Mouse (Mus musculus) embryonic fibroblast, embryonic 13.5 days (primary cell): Measurements from ENCODE around the gene Cfap100. TPM values are rescaled to one million over a fixed set of nuclear protein-coding genes. Genes with fewer than 3 reads are reported as not detected.
A peak's percentile ranks its signal among the peaks of the same experiment; 100 is the strongest.

Source experiments
- H3K27ac ChIP-seq: 2 replicates; pipeline ENCODE4 v1.5.1; 2012; ENCODE audit warnings: low read length, control low read depth, inconsistent platforms; ENCODE audit not compliant: insufficient read depth
- H3K4me1 ChIP-seq: 2 replicates; pipeline ENCODE4 v1.6.1; 2011; ENCODE audit warnings: low read length; ENCODE audit not compliant: control insufficient read depth, insufficient read depth
- H3K4me3 ChIP-seq: 2 replicates; pipeline ENCODE4 v1.5.1; 2011; ENCODE audit warnings: mild to moderate bottlenecking, control low read depth, low read length; ENCODE audit not compliant: insufficient read depth
- CTCF ChIP-seq: IDR thresholded peaks from 2 replicates; pipeline ENCODE4 v1.5.1; 2011; ENCODE audit warnings: mild to moderate bottlenecking, control low read depth, low read length, moderate library complexity, borderline replicate concordance; ENCODE audit not compliant: insufficient read depth
- POLR2A ChIP-seq: IDR thresholded peaks from 2 replicates; pipeline ENCODE4 v1.6.1; 2011; ENCODE audit warnings: low read depth, mild to moderate bottlenecking, control low read depth, low read length, moderate library complexity
- polyA plus RNA-seq: library from polyadenylated mRNA; stranded (reverse); fragments of >200 nt; gene quantifications from 2 replicates; pipeline ENCODE4 v1.2.4, GENCODE M21; 2011; ENCODE audit warnings: low read depth; ENCODE audit not compliant: missing spikeins, insufficient read length

Gene Cfap100
- polyA plus RNA-seq, 1 experiment: 0.95 TPM

GRCm38 (mm10) chr6:90469041-90469440, 40.4 kb upstream of the Cfap100 start:
- no peak overlapping the region for H3K4me3 ChIP-seq
- no peak overlapping the region for H3K27ac ChIP-seq
- TF ChIP-seq POLR2A: no peak
- TF ChIP-seq CTCF: no peak
- H3K4me1 ChIP-seq: no peaks in the 10 kb centered on the region

- Histone ChIP-seq H3K27ac (no peak overlapping the region), H3K4me3 (no peak overlapping the region), H3K4me1 (no peaks in the 10 kb centered on the region)
- TF ChIP-seq POLR2A (no peak), CTCF (no peak)
Observed at GRCm38 (mm10) chr6:90468216-90468615, 39.6 kb upstream of the Cfap100 start.

GRCm38 (mm10) chr6:90466847-90467410, 38.3 kb upstream of the Cfap100 start:
- H3K4me1 ChIP-seq: no peaks in the 10 kb centered on the region
- TF ChIP-seq POLR2A (no peak), CTCF (no peak)
- H3K27ac ChIP-seq: no peak overlapping the region
- H3K4me3 ChIP-seq: no peak overlapping the region

DNA sequence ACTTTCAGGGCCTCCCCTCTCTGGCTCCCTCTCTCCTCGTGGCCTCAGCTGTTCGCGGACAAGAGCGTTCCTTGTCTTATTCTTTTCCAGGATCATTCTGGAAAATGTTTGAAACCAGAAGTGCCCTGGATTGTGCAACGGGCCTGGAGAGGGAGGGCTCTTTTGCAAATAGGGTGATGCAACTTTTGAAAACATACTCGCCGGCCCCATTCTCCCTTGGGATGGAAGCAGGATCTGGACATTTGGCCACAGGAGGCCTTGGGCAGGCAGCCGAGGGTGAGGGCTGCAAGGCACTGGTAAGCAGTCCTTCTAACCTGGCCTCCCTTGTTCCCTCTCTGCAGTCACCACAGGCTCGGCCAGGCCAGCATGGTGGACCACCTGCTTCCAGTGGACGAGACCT, 37.5 kb upstream of the Cfap100 start:
- no peak overlapping the region for H3K4me3 ChIP-seq
- no peak overlapping the region for H3K27ac ChIP-seq
- no peaks in the 10 kb centered on the region for H3K4me1 ChIP-seq
- TF ChIP-seq POLR2A (no peak), CTCF (no peak)

- Histone ChIP-seq H3K4me3 (no peak overlapping the region), H3K27ac (no peak overlapping the region), H3K4me1 (no peaks in the 10 kb centered on the region)
- no peak for TF ChIP-seq POLR2A
- no peak for TF ChIP-seq CTCF
Observed at GRCm38 (mm10) chr6:90465028-90465640, 36.5 kb upstream of the Cfap100 start.

DNA sequence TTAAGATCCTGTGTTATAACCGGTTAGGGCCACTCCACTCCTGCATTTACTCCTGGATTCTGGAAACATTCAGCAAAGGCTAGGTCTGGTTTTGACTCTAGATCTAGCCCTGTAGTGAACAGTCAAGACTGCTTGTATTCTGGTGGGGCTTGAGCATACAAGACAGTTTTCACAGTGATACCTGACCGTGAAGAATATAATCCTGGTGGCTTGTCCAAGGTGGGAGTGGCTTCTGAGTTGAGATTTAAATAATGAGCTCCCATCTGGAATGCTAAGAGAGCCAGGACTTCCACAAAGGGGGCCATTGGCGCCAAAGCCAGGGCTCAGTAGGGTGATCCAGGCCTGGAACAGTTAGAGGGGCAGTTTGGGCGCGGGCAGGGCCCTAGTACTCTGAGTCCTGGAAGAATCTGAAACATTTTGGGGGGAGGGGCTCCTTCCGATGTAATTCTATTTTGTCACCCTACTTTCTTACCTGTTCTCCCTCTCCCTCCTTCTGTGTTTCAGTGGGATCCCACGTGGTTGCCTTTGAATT, 35.4 kb upstream of the Cfap100 start:
- Histone ChIP-seq H3K4me1 (no peaks in the 10 kb centered on the region), H3K4me3 (no peak overlapping the region), H3K27ac (no peak overlapping the region)
- no peak for TF ChIP-seq CTCF
- no peak for TF ChIP-seq POLR2A

DNA sequence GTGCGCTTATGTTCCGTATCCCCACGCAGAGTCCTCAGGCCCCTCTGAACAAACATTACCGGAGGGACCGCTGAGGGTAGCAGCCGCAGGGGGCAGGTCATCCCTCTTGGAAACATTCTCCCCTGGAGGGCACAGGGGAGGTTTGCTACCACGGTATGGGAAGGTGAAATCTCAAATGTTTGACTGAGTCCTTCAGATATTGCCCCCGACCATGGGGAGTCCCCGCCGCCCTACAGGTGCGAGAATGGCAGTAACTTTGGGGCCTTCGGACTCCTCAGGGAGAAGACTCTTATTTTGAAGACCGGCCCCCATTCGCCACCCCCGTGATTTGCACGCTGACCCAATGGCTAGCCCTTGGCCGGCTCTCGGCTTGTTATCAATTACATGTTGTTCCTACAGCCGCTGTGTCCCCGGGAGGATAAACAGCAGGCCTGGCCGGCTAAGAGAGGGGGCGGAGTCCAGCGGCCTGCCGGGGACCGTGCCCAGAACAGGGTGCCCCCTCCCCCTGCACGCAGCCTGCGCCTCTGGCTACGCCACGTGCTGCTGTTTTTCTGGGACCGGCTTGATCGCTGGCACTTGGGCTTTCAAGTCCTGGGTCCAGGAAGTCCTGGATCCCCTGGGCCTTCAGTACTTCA, 34.7 kb upstream of the Cfap100 start:
- no peaks in the 10 kb centered on the region for H3K4me1 ChIP-seq
- peak overlapping the region; percentile 42 for H3K4me3 ChIP-seq
- TF ChIP-seq POLR2A (no peak), CTCF (no peak)
- no peak overlapping the region for H3K27ac ChIP-seq

DNA sequence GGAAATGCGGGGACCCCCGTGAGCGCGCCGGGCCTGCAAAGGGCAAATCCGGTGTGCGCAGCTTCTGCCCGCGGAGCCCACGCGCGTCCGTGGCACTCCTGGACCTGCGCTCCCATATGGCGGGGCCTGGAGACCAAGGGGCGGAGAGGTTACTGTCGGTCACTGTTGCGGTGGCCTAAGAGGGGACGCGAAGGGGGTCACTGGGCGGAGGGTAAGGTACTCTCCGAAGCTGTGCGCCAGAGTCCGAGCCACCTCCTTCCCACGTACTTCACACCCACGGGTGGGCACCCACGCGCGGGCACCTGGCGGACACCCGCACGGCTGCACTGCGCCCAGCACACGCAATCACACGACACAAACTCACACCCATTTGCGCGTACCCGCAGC, 34.2 kb upstream of the Cfap100 start:
- TF ChIP-seq CTCF: no peak
- no peak for TF ChIP-seq POLR2A
- Histone ChIP-seq H3K27ac (no peak overlapping the region), H3K4me3 (peak overlapping the region; percentile 42), H3K4me1 (no peaks in the 10 kb centered on the region)

DNA sequence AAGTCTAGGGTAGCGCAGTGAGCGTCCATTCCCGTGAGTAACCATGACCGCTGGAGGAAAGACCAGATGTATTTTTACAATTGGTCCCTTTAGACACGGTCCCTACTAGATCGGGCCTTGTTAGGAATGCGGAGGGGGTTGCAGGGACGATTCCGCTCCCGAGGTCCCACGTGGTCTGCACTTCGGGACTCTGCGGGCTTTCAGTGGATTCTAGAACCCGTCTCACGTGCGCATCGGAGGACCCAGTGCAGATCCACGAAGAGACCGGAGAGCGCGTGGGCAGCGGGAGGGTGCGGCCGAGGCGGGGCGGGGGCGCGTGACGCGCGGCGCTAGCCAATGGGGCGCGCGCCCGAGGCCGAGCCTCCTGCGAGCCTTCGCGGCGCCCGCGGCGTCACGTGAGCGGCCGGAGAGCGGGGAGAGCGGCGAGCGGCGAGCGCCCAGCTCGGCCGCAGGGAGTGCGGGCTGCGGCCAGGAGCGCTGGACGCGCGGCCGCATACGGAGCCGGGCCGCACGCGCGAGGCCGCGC, 33.6 kb upstream of the Cfap100 start, which contains the start of gene Klf15:
Gene Klf15, plus strand, starts transcription at position 396 of the 526 bp plus-strand sequence.
- Histone ChIP-seq H3K4me3 (peak within 1 kb of the TSS; percentile 62), H3K4me1 (no peaks in the 10 kb centered on the region), H3K27ac (no peak within 1 kb of the TSS)
- TF ChIP-seq CTCF (no peak), POLR2A (0 out of 2 replicates have a peak, but pooled peaks have one; percentile 17)

DNA sequence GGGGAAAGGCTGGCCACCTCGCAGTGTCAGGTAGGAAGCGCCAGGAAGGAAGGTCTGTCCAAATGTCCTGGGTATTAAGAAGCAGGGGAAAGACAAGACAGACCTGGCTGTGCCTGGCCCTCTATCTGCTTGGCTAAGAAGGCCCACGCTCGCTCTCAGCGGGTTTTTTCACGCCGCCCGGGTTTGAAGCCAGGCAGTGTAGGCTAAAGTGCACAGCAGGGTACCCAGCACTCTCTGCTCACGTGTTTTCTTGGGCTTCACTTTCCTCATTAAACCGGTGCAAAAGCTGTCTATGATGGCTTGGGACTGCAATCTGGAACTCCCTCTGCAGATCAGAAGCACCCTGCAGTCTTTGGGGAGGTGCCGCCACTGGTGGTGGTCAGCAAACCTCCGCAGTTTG, 33.2 kb upstream of the Cfap100 start:
- H3K27ac ChIP-seq: no peak overlapping the region
- peak overlapping the region; percentile 62 for H3K4me3 ChIP-seq
- no peak for TF ChIP-seq POLR2A
- no peak for TF ChIP-seq CTCF
- no peaks in the 10 kb centered on the region for H3K4me1 ChIP-seq
